ENCODE assay signal across 17 mouse cellular contexts in the genomic region with DNA sequence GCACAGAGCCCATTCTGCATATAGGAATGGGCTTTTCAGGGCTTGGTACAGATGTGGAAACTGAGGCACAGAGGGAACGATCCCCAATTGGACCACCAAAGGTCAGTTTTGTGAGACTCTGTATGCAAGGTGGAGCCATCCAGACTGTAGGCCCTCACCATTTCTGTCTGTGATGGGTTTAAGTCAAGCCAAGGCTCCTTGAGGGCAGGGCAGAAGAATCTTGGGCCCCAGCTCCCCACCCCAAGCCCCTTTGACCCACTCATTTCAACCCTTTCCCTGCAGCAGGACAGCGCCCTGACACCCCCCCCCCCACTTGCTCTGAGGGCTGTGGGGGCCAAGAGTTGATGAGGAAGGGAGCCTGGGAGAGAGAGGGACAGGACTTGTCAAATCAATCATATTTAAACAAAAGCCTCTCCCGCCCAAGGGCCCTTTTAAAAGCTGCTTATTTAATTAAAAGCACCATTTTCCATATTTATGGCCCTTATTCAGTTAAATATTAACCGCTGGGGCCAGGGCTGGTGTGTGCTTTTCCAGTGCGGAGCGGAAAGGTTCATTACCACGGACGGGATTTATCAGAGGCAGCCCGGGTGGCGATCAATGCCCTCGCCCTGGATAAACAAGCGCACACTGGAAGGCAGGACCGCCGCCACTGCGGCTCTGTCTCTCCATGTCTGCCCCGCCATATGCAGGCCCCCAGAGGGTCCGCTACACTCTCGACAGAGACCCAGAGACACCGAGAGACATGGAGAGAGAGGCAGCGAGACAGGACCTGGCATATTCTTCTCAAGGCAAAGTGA.
DNase-seq lines count a peak whose midpoint lies in the region; ATAC-seq and TF ChIP-seq lines count a peak whose summit lies in the region.
"Had no signal": no experiment of that assay in that cellular context is flagged by ENCODE, and none has a peak within 500 bp of the region (broad histone marks: within the 10 kb centered on the region; RNA-seq: fewer than 3 reads in every experiment).

No protein-coding gene starts in this region.

- ATAC-seq in neural tube, embryonic 12.5 days (ENCODE audit: low FRiP score, low read depth): no peak
- no peak for ATAC-seq in hindbrain, postnatal 0 days
- peak; percentile 48; the same call in 1 of the 2 replicates for ATAC-seq in liver, embryonic 16.5 days (ENCODE audit: low read depth)
- peak; percentile 88 for ATAC-seq in stomach, postnatal 0 days (ENCODE audit: low FRiP score, low TSS enrichment)
- ATAC-seq in frontal cortex, adult (ENCODE audit: low TSS enrichment): no peak
- ATAC-seq: Patski had no signal

- H3K4me3 ChIP-seq in neural tube, embryonic 12.5 days: no peak overlapping the region
- H3K4me3 ChIP-seq in hindbrain, postnatal 0 days (ENCODE audit: low read length): no peak overlapping the region
- no peak overlapping the region for H3K4me3 ChIP-seq in liver, embryonic 16.5 days (ENCODE audit: low read depth, low read length)
- no peak overlapping the region for H3K4me3 ChIP-seq in stomach, postnatal 0 days (ENCODE audit: low read depth, low read length)
- H3K4me3 ChIP-seq: embryonic facial prominence, embryonic 15.5 days; forebrain, embryonic 12.5 days; gastrocnemius, adult 2 months; layer of hippocampus, adult 2 months had no signal

- H3K9me3 ChIP-seq in neural tube, embryonic 12.5 days: no peaks in the 10 kb centered on the region
- H3K9me3 ChIP-seq in hindbrain, postnatal 0 days (ENCODE audit: low read length): no peaks in the 10 kb centered on the region
- no peaks in the 10 kb centered on the region for H3K9me3 ChIP-seq in liver, embryonic 16.5 days (replicated peaks; ENCODE audit: control insufficient read depth, low read length)
- no peaks in the 10 kb centered on the region for H3K9me3 ChIP-seq in stomach, postnatal 0 days (ENCODE audit: control insufficient read depth, low read length)
- H3K9me3 ChIP-seq: embryonic facial prominence, embryonic 15.5 days; forebrain, embryonic 12.5 days had no signal

- H3K9ac ChIP-seq in neural tube, embryonic 12.5 days: no peak overlapping the region
- H3K9ac ChIP-seq in hindbrain, postnatal 0 days (replicated peaks; ENCODE audit: low read length): no peak overlapping the region; the same call in 1 of the 2 replicates
- H3K9ac ChIP-seq in liver, embryonic 16.5 days (ENCODE audit: low read depth, low read length): no peak overlapping the region
- no peak overlapping the region for H3K9ac ChIP-seq in stomach, postnatal 0 days (ENCODE audit: low read length)
- H3K9ac ChIP-seq: embryonic facial prominence, embryonic 15.5 days; forebrain, embryonic 12.5 days had no signal

- TF ChIP-seq CTCF in hindbrain, postnatal 0 days (IDR thresholded peaks at IDR 0.05; ENCODE audit: low read depth): no peak
- TF ChIP-seq CTCF in stomach, postnatal 0 days (IDR thresholded peaks at IDR 0.05; ENCODE audit: low read depth): no peak

- peaks cover 42% of the 10 kb centered on the region for H3K4me1 ChIP-seq in neural tube, embryonic 12.5 days
- peaks cover 12% of the 10 kb centered on the region; the same call in 1 of the 2 replicates for H3K4me1 ChIP-seq in hindbrain, postnatal 0 days (ENCODE audit: insufficient read depth, low read length)
- H3K4me1 ChIP-seq in liver, embryonic 16.5 days (ENCODE audit: control insufficient read depth, low read depth, low read length): peaks cover 4% of the 10 kb centered on the region
- no peaks in the 10 kb centered on the region for H3K4me1 ChIP-seq in stomach, postnatal 0 days (replicated peaks; ENCODE audit: control insufficient read depth, insufficient read depth)

- TF ChIP-seq EP300 in stomach, postnatal 0 days (optimal IDR thresholded peaks at IDR 0.05): no peak

- DNase-seq in neural tube, embryonic 10.5 days (ENCODE audit: extremely low spot score, low spot score): no peak
- DNase-seq in hindbrain, postnatal 0 days (ENCODE audit: low spot score): no peak
- DNase-seq in stomach, postnatal 0 days (ENCODE audit: low spot score): peak; percentile 82
- no peak for DNase-seq in right cerebral cortex, postnatal 4 days
- no peak for DNase-seq in embryo, embryonic 11 days
- DNase-seq: cerebellum, adult 18-20 months; gastrocnemius, adult 2 months; kidney, adult 8-10 months; lung, postnatal 14 days; thymus, postnatal 4 days had no signal

- H3K36me3 ChIP-seq in neural tube, embryonic 12.5 days: no peaks in the 10 kb centered on the region
- no peaks in the 10 kb centered on the region for H3K36me3 ChIP-seq in hindbrain, postnatal 0 days (ENCODE audit: insufficient read depth, low read length)
- H3K36me3 ChIP-seq in liver, embryonic 16.5 days (ENCODE audit: control insufficient read depth, insufficient read depth): no peaks in the 10 kb centered on the region
- H3K36me3 ChIP-seq in stomach, postnatal 0 days (ENCODE audit: control insufficient read depth, insufficient read depth, low read length): no peaks in the 10 kb centered on the region
- H3K36me3 ChIP-seq: embryonic facial prominence, embryonic 15.5 days; forebrain, embryonic 12.5 days had no signal

- H3K4me2 ChIP-seq in neural tube, embryonic 12.5 days (replicated peaks): peak overlapping the region; percentile 27; the same call in 1 of the 2 replicates
- H3K4me2 ChIP-seq in hindbrain, postnatal 0 days (ENCODE audit: low read depth, low read length): 0 out of 2 replicates have a peak overlapping the region, but pooled peaks have one; percentile 16
- H3K4me2 ChIP-seq in liver, embryonic 16.5 days (ENCODE audit: low read depth, low read length): no peak overlapping the region
- no peak overlapping the region for H3K4me2 ChIP-seq in stomach, postnatal 0 days (replicated peaks; ENCODE audit: low read depth)
- H3K4me2 ChIP-seq: embryonic facial prominence, embryonic 15.5 days; forebrain, embryonic 12.5 days had no signal

- peaks cover 11% of the 10 kb centered on the region for H3K27me3 ChIP-seq in neural tube, embryonic 12.5 days (replicated peaks)
- no peaks in the 10 kb centered on the region for H3K27me3 ChIP-seq in hindbrain, postnatal 0 days (ENCODE audit: insufficient read depth, low read length)
- H3K27me3 ChIP-seq in liver, embryonic 16.5 days (ENCODE audit: control insufficient read depth, insufficient read depth, low read depth, low read length): no peaks in the 10 kb centered on the region; the same call in 1 of the 2 replicates
- H3K27me3 ChIP-seq in stomach, postnatal 0 days (ENCODE audit: control insufficient read depth, insufficient read depth, low read length): no peaks in the 10 kb centered on the region

- 25% methylated on average over 20 of the region's 20 CpGs for WGBS in neural tube, embryonic 12.5 days
- WGBS in hindbrain, postnatal 0 days: 35% methylated on average over 20 of the region's 20 CpGs
- WGBS in liver, embryonic 16.5 days (ENCODE audit: insufficient replicate concordance): 51% methylated on average over 20 of the region's 20 CpGs
- 22% methylated on average over 20 of the region's 20 CpGs for WGBS in stomach, postnatal 0 days

- H3K27ac ChIP-seq in neural tube, embryonic 12.5 days: no peak overlapping the region
- no peak overlapping the region for H3K27ac ChIP-seq in hindbrain, postnatal 0 days
- H3K27ac ChIP-seq in liver, embryonic 16.5 days (ENCODE audit: low read length): no peak overlapping the region
- H3K27ac ChIP-seq in stomach, postnatal 0 days (replicated peaks): no peak overlapping the region
- H3K27ac ChIP-seq: embryonic facial prominence, embryonic 15.5 days; forebrain, embryonic 12.5 days; gastrocnemius, adult 2 months; layer of hippocampus, adult 2 months had no signal

Comparison
In these comparisons a context has a peak if more than half of its experiments do, and no peak if none do; other contexts are left out.
1. ATAC-seq: peak in liver, embryonic 16.5 days (single experiment) and stomach, postnatal 0 days (single experiment); none in neural tube, embryonic 12.5 days (single experiment), hindbrain, postnatal 0 days (single experiment) and frontal cortex, adult (single experiment).
2. H3K4me2 ChIP-seq: peak in neural tube, embryonic 12.5 days (single experiment) and hindbrain, postnatal 0 days (single experiment); none in liver, embryonic 16.5 days (single experiment) and stomach, postnatal 0 days (single experiment).